Comparison of ENCODE assay signal across 19 mouse cellular contexts in genomic region chr4:141725738-141726137, GRCm38 (mm10). TPM values are rescaled to one million over a fixed set of nuclear protein-coding genes. Genes with fewer than 3 reads are reported as not detected.
DNase-seq lines count a peak whose midpoint lies in the region; ATAC-seq and TF ChIP-seq lines count a peak whose summit lies in the region.
"Had no signal": no experiment of that assay in that cellular context is flagged by ENCODE, and none has a peak within 500 bp of the region (broad histone marks: within the 10 kb centered on the region; RNA-seq: fewer than 3 reads in every experiment).

No protein-coding gene starts in this region.

- no peaks in the 10 kb centered on the region for H3K36me3 ChIP-seq in intestine, embryonic 15.5 days
- H3K36me3 ChIP-seq in small intestine, adult 2 months (ENCODE audit: control insufficient read depth, insufficient read depth, low read length) = no peaks in the 10 kb centered on the region
- H3K36me3 ChIP-seq: neural tube, embryonic 13.5 days had no signal

- ATAC-seq in intestine, embryonic 15.5 days = no peak
- ATAC-seq: forebrain, embryonic 16.5 days; hindbrain, postnatal 0 days; Patski had no signal

- TF ChIP-seq CTCF in small intestine, adult 2 months (IDR thresholded peaks at IDR 0.05; ENCODE audit: extremely low read depth, insufficient read length, insufficient replicate concordance, low read depth, low read length) = no peak

- H3K27me3 ChIP-seq in intestine, embryonic 15.5 days (replicated peaks) = no peaks in the 10 kb centered on the region
- no peaks in the 10 kb centered on the region for H3K27me3 ChIP-seq in small intestine, adult 2 months (ENCODE audit: control insufficient read depth, insufficient read depth, low read length)
- H3K27me3 ChIP-seq: neural tube, embryonic 13.5 days; Patski had no signal

- peak overlapping the region; percentile 18; the same call in 1 of the 2 replicates for H3K27ac ChIP-seq in intestine, embryonic 15.5 days
- peak overlapping the region; percentile 92 for H3K27ac ChIP-seq in small intestine, adult 2 months (ENCODE audit: insufficient read depth, low read depth, low read length)
- H3K27ac ChIP-seq: hindbrain, postnatal 0 days; neural tube, embryonic 13.5 days had no signal

- H3K9me3 ChIP-seq in intestine, embryonic 15.5 days = no peaks in the 10 kb centered on the region
- H3K9me3 ChIP-seq: liver, embryonic 13.5 days; neural tube, embryonic 13.5 days had no signal

- 38% methylated on average over 3 of the region's 3 CpGs for WGBS in intestine, embryonic 15.5 days
- 18% methylated on average over 3 of the region's 3 CpGs for WGBS in small intestine, adult 2 months

- peaks cover 23% of the 10 kb centered on the region for H3K4me1 ChIP-seq in intestine, embryonic 15.5 days (replicated peaks)
- peaks cover 45% of the 10 kb centered on the region for H3K4me1 ChIP-seq in small intestine, adult 2 months (ENCODE audit: control insufficient read depth, insufficient read depth, insufficient read length, low read length)

- peak; percentile 54 for DNase-seq in kidney, adult 18-20 months
- no peak for DNase-seq in kidney, postnatal 4 days
- peak; percentile 60 for DNase-seq in kidney, postnatal 14 days
- no peak for DNase-seq in layer of hippocampus, postnatal 10 days (ENCODE audit: low spot score in 2 of 2)
- DNase-seq in heart, postnatal 10 days = no peak
- no peak for DNase-seq in spleen, postnatal 10 days (ENCODE audit: low spot score in 2 of 2)
- DNase-seq: cerebellum, adult 9-11 months; heart, postnatal 14 days; liver, embryonic 13.5 days had no signal

- no peak overlapping the region for H3K9ac ChIP-seq in intestine, embryonic 15.5 days
- H3K9ac ChIP-seq: liver, embryonic 13.5 days; neural tube, embryonic 13.5 days had no signal

- no peak for TF ChIP-seq POLR2A in small intestine, adult 2 months (IDR thresholded peaks at IDR 0.05; ENCODE audit: low read depth, low read length)

- no peak overlapping the region for H3K4me2 ChIP-seq in intestine, embryonic 15.5 days (replicated peaks)
- H3K4me2 ChIP-seq: liver, embryonic 13.5 days; neural tube, embryonic 13.5 days had no signal

- intact Hi-C loops in heart, postnatal 10 days (cut with DNase I) = loop anchor here (2.0 kb wide), 1 partner anchor 65 kb away; the partner anchor contains the start of gene Dnajc16

- no peak overlapping the region for H3K4me3 ChIP-seq in intestine, embryonic 15.5 days (replicated peaks)
- H3K4me3 ChIP-seq in small intestine, adult 2 months (ENCODE audit: low read depth, low read length) = no peak overlapping the region
- H3K4me3 ChIP-seq: liver, embryonic 13.5 days; neural tube, embryonic 13.5 days had no signal

RNA-seq across cellular contexts. Expression of gene Ddi2, which starts 2.5 kb away (rescaled TPM):
- 23.3 and 24.4 TPM in 2 replicates for polyA plus RNA-seq in intestine, embryonic 15.5 days (2015; fragmentation: Nextera tagmentation; extraction: Ambion mirVana)
- polyA plus RNA-seq in small intestine, adult 2 months (2012; rRNA removed) = 15.4 and 21.2 TPM in 2 replicates
- 10 to 100 TPM; 31.1 to 31.9 TPM for total RNA-seq in layer of hippocampus, postnatal 10 days (2021)
- 10 to 100 TPM; 38.5 to 41.1 TPM for total RNA-seq in heart, postnatal 10 days (2021)

RNA-seq across cellular contexts. Expression of gene Agmat, which starts 20.7 kb away (rescaled TPM):
- 36.7 and 41.9 TPM in 2 replicates for polyA plus RNA-seq in intestine, embryonic 15.5 days (2015; fragmentation: Nextera tagmentation; extraction: Ambion mirVana)
- 13.3 and 19.0 TPM in 2 replicates for polyA plus RNA-seq in small intestine, adult 2 months (2012; rRNA removed)
- total RNA-seq in layer of hippocampus, postnatal 10 days (2021) = not detected
- total RNA-seq in heart, postnatal 10 days (2021) = under 1 TPM; 0.48 to 0.79 TPM
- total RNA-seq: gastrocnemius, adult 18-20 months; hindbrain, postnatal 0 days; layer of hippocampus, adult 8-10 months had no signal
- polyA plus RNA-seq: forebrain, embryonic 16.5 days; neural tube, embryonic 13.5 days; Patski had no signal

RNA-seq across cellular contexts. Expression of gene Rsc1a1, which starts 40.3 kb away (rescaled TPM):
- polyA plus RNA-seq in intestine, embryonic 15.5 days (2015; fragmentation: Nextera tagmentation; extraction: Ambion mirVana) = not detected in 2 replicates
- polyA plus RNA-seq in small intestine, adult 2 months (2012; rRNA removed) = 9.8 and 16.5 TPM in 2 replicates
- total RNA-seq in layer of hippocampus, postnatal 10 days (2021) = 1 to 10 TPM in 1 of 2 experiments, under 1 TPM in 1; 0.87 to 1.6 TPM
- 1 to 10 TPM in 1 of 2 experiments, under 1 TPM in 1; 0.19 to 3.1 TPM for total RNA-seq in heart, postnatal 10 days (2021)
- total RNA-seq: adrenal gland, postnatal 4 days; heart, postnatal 14 days had no signal
- polyA plus RNA-seq: hindbrain, postnatal 0 days; neural tube, embryonic 13.5 days; thymus, postnatal 0 days had no signal

Comparison
In these comparisons a context has a peak if more than half of its experiments do, and no peak if none do; other contexts are left out.
1. DNase-seq: peak in kidney, adult 18-20 months (single experiment) and kidney, postnatal 14 days (single experiment); none in kidney, postnatal 4 days (0 of 2), layer of hippocampus, postnatal 10 days (0 of 2), heart, postnatal 10 days (0 of 2) and spleen, postnatal 10 days (0 of 2).